Mouse (Mus musculus) 3134 (cell line): ENCODE results near the gene Abl2.
A peak's percentile ranks its signal among the peaks of the same experiment; 100 is the strongest.

Experiments used
- DNase-seq: peaks from one replicate; pipeline ENCODE4 v3.0.0-alpha.2; 2011; ENCODE audit warnings: low spot score; ENCODE audit not compliant: insufficient read length; ENCODE audit errors: extremely low read depth

Abl2 gene

DNA sequence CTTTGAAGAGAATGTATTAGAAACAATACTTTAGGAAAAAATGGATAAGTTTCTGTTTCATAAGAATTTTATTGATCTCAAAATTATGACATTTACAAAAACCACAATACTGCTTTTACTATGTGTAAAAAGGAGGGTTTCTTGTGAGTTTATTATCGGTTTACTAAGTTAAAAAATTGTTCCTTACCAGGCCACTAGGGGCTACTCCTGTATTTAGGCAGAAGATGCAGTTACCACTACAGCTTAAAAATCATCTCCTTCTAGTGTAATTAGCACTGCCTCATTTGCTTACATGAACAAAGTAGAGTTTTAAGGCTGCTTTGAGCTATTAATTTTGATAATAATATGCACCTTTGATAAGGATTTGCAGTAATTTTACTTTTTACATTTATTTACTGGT, 25.6 kb downstream of the Abl2 start:
- no peak for DNase-seq

DNA sequence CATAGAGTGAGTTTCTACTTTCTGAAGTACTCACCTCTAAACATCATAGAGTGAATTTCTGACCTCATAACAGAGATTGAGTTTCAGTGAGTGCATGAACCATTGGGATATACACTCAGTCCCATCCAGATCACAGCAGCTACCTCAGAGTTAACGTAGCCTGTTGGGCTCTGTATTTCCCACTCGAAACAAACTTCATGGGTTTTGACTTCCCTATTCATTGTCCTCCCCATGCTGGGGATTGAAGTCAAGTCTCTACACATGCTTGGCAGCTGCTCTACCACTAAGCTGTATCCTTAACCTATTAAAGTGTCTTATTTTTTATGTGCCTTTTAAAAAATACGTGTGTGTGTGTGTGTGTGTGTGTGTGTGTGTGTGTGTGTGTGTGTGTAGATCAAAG, 26.9 kb downstream of the Abl2 start:
- DNase-seq, result no peak

DNA sequence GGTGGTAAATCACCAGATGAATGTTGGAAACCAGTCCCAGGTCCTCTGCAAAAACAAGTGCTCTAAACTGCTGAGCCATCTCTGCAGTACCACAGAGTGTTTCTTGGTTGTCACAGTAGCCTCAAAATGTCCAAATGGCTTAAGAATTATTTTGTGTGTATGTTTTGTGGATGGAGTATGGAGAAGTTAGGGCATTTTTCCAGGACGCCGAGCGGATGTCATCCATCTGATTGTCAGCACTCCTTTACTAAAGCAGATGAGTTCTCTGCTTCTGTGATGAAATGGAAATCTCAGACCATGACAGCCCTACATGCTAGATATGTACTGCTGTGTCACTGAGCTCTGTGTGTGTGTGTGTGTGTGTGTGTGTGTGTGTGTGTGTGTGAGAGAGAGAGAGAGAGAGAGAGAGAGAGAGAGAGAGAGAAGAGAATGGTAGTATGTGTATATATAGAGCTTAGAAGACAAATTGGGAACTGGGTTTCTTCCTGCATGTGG, 31.3 kb downstream of the Abl2 start:
- no peak for DNase-seq

DNA sequence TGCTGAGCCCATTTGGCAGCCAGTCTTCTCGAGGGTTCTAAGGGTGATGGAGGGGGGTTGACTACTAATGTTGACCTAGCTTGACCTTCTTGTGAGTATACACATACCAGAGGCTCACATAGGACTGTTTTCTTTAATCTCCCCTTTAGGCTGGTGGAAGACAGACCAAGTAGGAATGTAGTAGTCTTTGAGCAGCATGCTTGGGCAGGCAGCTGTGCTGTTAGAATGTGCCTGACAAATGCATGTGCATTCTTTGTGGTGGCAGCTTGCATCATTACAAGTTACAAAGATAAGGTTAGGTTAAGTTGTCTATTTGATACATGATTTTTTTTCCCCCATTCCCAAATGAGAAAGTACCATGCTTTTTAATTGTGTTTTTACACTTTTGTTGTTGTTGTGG, 31.8 kb downstream of the Abl2 start:
- DNase-seq, result no peak

DNA sequence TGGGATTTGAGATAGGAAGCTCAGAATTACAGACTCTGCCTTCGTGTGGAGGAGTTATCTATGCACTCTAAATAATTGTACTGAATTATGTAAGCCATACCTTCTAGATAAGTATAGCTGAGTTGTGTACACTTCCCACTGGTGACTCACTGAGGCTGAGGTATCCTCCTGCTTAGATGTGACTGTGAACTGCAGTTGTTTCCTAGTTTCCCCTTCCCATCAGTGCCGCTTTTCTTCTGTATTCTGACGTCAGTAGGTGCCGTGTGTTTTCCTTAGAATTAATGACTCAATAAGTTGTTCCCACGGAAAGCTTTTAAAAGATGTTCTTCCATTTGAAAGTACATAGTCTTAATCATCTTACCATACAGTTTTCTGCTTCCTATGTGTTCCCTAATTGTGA, 34.7 kb downstream of the Abl2 start:
- DNase-seq, result no peak

DNA sequence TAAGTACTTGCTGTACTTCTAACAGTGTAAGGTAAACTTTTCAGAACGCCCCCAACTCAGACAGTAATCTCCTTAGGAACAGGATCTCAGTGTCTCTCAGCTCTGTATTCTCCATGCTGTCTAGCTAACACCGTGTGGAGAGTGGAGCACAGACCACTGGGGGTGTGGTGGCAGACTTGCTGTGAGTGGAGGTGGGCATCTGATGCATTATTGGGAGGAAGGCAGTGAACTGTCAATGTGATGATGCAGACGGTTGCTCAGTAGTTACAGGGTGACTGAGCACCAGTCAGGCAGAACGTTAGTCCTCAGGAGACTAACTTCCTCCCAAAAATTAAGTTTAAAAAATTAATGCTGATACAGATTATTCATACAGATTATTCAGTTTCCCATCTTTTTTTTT, 38.5 kb downstream of the Abl2 start:
- DNase-seq, result no peak

DNA sequence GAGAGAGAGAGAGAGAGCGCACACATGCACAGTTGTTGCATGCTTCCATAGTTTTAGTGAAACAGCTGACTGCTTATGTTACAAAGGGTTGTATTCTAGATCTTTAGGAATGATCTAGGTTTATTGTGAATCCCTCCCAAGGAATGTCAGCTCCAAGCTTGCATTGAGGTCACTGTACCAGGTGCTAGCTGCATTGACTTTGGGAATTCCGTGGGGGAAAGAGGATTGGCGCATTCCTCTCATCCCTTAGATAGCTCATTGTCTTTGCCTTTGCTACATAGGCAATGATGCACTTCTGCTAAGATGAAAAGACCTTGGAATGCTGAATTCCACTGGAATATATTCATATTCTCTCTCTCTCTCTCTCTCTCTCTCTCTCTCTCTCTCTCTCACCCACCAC, 44.0 kb downstream of the Abl2 start:
- DNase-seq, result no peak

DNA sequence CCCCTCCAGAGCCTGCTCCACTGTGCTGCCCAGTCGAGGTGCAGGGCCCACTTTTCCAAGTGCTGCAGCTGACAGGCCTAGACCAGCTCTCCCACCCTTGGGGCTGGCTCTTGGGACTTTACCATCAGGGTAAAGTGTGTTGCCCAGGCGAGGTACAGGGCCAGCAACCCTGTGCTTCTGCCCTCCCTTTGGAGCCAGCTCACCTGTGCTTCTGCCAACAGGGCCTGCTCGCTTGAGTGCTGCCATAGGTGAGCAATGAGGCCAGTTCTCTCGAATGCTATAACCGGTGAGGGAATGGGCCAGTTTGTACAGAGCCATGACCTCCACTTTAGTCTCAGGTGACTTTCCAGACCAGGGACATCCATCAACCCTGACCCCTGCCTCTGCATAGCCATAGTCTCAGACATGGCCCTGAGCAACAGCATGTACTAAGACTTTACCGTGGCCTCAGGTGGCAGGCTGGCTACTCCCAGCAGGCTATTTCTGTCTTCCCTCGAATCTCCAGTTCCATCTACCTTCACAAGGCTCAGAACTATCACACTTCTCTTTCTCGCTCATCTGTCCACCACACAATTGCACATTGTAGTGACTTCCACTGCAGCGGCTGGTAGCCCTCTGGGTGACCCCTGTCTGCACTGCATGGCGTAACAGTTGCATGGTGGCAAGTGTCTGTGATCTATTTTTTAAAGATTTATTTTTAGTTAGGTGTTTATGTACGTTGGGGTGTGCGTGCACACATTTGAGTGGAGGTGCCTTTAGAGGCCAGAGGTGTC, 46.7 kb downstream of the Abl2 start:
- DNase-seq, result no peak

DNA sequence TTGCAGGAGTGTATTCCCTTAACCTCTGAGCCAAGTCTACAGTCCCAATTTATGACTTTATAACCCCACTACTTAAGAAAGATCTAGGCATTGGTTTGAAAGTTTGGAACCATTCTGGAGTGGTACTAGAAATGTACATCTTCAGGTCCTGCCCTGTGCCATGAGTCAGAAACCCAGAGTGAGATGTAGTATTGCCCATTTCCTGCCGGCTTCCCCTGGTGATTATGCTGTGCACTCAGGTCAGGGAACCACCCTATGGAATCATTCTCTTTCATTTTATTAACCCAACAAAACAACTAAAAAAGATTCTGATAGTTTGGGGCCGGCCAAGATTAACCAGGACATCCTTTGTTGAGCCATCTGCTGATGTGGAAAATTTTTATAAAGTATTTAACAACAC, 47.4 kb downstream of the Abl2 start:
- DNase-seq, result no peak

DNA sequence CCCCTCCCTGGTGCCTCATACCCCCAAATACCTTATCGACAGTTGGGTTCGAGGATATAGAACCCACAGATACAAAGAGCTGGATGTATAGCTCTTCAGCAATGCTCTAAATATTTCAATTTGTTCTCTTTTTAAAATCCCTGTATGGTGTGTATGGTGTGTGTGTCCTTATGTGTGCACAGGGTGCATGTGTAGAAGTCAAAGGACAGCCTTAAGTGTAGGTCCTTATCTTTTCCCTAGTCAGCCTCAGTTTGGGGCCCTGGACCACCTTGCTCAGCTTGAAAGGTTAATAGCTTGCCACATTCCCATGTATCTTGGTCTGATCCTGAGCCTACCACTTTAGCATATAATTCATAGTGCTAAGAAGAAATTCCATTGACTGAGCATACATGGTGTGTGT, 49.9 kb downstream of the Abl2 start:
- DNase-seq, result no peak

DNA sequence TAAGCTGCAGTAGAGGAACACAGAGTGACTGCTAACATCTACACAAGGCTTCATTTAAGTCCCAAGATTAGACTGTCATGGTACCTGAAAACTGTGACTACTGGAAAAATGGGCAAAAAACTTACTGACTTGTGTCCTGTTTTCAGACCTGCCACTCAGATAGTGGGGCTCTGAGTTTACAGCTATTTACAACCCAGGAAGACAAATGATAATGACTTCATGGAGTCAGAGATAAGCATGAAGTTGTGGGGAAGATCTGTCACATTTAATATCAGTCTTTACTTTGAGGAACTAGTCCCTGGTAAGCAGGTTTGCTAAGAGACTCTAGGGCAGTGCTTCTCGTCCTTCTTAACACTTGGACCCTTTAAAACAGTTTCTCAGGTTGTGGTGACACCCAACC, 51.7 kb downstream of the Abl2 start:
- no peak for DNase-seq

DNA sequence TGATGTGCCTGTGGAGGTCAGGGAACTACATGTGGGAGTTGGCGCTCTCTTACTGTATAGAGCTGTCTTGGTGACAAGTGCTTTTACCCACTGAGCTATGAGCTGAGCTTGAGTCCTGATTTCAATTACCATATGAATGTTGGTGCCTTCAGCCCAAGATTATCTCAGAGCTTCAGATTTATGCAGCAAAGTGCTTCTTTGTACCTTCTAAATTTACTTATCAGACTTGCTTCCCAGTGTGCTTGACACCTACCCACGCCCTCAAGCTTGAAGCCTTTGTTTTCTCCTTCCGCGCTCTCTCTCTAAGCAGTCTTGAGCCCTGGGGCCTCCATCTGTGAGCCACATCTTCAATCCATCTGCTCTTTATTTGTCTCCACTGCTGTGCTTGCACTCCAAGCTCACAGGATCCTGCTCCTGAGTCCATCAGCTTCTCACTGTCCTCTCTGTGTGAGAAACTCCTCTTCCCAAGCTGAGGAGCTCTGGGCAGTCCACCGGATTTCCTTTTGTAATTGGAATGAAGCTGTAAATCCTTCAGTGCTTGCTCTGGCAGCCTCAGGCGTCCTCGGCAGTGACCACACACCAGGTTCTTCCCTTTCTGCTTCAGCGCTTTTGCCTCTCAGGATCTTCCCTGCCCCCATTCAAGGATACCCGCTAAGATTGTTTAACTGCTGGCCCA, 55.4 kb downstream of the Abl2 start:
- peak; percentile 59 for DNase-seq

DNA sequence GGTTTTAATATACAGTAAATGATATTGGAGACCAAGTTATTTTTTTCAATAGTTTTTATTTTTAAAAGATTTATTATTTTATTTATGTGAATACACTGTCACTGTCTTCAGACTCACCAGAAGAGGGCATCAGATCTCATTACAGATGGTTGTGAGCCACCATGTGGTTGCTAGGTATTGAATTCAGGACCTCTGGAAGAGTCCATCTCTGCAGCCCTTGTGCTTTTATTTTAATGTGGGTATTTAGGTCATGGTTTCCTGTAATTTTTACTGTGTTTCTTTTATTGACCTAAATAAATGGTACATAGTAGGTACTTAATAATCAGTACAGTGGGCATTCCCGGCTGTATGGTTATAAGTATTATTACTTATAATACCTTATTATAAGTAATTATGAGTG, 56.1 kb downstream of the Abl2 start:
- peak; percentile 55 for DNase-seq

DNA sequence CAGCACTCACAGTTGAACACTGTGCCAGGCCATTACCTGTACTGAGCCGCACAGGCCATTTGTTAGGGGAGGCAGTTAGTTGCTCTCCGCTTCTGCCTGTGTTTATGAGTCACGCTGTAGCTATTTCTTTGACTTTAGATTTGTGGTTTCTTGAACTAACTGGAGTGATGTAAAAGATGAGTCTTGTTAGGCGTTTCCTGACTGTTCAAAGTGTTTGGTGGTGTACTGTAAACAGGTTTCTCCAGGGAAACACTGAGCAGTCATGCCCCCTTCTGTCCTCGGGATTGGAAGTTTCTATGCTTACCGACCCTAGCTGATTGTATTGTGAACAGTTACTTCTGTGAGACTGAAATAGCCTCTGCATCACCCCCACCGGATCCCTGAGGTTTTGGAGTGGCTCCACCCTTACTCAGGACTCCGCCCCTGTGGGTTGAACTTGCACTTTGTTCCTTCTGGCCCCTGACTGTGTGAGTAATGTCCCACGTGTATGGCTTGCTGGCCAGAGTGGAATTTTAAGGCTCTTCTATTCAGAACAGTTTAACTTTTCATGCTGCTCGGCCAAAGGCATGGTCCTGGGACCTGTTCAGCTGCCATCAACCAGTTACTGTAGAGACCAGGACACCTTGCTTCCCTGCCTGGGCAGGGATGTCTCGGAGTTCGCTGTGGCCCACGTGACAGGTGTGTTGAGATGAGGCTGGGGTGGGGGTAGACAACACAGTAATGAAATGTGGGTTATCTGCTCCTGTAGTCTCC, 57.0 kb downstream of the Abl2 start:
- peak; percentile 86 for DNase-seq

DNA sequence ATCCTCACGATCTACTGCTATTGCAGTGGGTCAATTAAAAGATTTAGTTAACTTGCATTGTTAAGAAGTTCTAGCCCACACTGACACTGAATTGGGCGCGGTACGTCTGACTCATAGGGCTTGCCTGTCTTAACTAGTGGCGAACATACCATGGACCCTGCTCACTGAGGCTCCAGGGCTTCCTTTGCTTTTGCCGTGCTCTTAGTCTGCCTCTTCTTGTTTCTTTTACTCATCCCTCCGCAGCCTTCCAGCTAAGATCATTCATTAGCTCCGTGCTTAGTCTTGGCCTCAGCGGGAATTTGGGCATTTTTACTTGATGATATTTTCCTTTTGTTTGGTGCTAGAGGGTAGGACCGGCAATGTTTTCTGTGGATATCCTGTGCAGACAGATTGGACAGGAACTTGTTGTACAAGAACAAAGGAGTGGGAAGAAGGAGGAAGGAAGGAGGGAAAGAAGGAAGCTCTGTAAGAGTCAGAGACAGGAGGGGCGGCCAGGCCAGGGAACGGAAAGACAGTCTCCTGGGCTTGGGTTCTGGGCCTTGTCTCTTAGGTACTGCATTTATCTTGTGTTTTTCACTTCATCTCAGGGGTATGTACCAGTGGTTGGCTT, 58.5 kb downstream of the Abl2 start:
- peak; percentile 51 for DNase-seq

DNA sequence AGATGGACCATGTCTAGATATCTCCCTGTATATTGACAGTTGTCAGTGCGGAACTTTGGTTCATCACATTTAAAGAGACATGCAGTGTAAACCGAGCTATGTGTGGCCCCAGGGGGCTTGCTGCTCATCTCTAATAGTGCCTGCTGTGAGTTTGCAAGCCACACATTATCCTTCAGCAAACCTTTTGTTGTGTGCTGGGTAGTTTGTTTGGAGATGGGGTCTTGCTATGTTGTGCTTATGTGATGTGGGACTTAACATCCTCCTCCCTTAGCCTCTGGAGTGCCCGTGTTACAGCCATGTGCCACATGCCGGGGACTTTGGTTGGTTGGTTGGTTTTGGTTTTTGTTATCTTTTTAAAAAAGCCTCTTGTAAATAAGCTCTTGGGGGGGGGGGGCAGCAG, 59.2 kb downstream of the Abl2 start:
- no peak for DNase-seq

DNA sequence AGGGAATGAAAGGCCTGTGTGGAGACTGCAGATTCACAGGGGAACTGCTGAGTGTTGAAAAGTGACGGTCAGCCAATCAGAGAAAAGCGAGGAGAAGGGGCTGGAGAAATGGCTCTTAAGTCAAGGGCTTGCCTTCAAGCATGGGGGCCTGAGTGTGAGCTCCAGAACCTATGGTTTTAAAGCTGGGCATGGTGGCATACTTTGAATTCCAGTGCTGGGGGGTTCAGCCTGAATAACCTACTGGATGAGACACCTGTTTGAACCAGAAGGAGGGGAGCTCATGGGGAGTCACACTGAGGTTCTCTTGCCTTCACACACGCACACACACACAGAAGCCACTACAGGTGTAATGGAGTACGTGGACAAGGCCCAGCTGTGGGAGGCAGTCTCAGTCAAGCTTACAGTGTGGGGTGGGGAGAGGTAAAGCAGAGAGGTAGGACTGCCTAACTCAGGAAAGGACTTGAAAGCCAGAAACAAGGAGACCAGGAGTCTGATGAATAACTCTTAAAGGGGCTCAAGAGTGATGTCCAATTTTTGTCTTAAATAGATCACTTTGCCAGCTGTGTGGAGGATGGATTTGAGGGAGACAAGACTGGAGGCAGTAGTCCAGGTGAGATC, 61.8 kb downstream of the Abl2 start:
- no peak for DNase-seq

DNA sequence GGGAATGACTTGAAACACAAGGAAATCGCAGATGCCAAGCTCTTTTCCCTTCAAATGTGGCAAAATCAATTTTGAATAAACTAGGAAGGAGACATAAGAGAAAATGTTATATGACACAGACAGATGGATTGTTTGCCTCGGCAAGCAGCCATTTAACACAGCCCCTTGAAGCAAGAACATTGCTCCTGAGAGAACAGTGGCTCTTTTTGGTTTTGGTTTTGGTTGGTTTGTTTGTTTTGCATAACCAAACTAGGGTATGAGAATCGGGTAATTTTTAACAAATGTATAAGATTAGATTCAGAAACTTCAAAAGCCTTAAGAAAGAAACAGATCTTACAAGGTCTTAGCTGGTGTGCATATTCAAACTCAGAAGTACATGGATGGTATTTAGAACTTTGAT, 62.4 kb downstream of the Abl2 start:
- no peak for DNase-seq

DNA sequence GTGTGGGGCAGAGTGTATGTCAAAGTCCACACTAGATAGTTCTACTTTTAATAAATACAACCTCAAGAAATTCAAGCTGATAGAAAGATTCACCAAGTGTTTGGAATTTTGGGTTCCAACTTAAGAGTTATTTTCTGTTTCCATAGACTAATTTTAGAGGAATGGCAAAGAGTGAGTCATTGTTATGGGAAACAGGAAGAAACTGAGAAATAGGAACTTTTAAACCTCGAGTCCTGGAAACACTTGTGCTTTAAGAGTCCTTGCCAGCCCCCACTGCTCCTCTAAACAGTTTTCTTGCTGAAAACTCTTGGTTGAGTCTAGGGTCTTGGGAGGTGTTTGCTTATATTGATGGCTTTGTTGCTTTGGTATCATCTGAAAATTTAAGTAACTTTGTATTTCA, 65.6 kb downstream of the Abl2 start:
- no peak for DNase-seq

DNA sequence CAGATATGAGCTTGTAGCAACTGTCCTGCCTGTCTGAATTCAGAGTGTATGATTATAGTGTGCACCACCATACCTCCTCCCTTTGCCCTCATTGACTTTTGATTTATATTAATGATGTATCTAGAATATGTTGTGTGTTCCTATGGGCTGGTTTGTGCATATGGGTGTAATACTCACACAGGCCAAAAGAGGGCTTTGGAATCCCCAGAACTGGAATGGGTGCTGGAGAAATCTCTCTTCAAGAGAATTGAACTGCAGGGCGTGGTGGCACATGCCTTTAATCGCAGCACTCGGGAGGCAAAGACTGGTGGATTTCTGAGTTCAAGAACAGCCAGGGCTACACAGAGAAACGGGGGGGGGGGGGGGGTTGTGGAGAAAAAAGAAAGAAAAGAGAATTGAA, 68.1 kb downstream of the Abl2 start:
- DNase-seq, result no peak

DNA sequence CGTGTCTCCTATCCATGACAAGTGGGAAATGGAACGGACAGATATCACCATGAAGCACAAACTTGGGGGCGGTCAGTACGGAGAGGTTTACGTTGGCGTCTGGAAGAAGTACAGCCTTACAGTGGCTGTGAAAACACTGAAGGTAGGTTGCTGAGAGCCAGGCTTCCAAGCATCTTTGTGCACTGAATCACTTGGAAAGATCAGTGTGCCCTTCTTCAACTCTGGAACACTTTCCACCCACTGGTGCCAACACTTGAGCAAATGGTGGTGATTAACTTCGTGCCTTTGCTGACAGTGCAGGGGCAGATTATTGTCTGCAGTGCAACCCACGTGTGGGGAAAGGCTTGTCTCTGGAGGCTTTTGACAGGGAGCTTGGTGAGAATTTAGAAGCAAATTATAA, 71.4 kb downstream of the Abl2 start:
- DNase-seq, result no peak
